Mouse (Mus musculus): ENCODE measurements around the gene Mixl1. TPM values are rescaled to one million over a fixed set of nuclear protein-coding genes. Genes with fewer than 3 reads are reported as not detected.

The Mixl1 gene
- not detected for total RNA-seq (2023)

DNA sequence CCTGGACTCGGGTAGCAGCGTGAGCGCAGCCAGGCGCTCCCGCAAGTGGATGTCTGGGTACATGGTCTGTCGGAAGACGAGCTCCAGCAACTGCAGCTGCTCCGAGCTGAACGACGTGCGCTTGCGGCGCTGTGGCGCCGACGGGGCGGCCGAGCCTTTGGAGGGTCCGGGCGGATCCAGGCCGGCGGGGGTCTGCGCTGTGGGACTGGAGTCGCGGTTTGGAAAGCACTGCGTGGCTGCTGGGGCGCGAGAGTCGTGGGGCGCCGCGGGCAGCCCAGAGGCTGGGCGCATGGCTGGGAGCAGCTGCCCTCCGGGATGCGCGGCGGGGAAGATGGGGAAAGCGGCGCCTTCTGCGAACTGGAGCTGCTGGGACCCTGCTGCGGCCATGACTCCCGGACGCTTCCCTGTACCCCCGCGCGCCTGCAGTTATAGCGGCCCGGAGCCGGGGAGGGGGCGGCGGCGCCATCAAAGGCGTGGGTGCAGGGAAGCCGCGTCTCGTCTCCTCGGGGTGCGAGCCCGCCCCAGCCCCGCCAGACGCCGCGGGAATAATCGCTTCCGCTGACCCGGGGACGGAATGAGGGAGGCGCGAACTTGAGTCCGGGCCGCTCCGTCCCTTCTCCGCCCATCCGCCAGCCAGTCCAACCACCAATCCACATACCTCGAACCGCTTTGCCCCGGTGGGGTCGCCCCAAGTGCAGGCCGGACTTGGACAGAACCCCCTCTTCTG, at the start of gene Mixl1:
Gene Mixl1, minus strand, starts transcription at position 409 of the 727 bp plus-strand sequence.

DNA sequence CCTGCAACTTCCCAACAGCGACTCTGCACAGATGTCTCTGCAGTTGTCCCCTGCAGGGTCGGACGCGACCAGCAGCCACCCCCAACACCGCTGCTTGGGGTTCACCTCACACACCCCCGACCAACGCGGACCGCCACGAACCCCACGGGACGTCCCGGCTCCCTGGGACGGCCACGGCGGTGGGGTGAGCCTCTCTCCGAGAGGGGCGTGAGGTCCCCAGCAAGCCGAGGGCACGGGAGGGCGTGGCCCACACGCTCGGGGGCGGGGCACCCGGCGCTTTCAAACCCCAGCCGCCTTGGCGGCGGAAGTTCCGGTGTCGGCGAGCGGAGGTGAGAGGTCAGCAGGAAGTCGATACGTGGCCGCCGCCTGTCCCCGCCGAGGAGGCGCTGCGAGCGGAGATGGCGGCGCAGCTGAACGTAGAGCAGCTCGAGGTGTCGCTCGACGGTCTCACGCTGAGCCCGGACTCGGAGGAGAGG, 28.9 kb upstream of the Mixl1 start, which contains the start of gene Acbd3:
Gene Acbd3, plus strand, starts transcription at position 340 of the 476 bp plus-strand sequence.

Other genes starting within 250 kb of the Mixl1 start
- 1 to 10 TPM in 1 of 2 experiments, under 1 TPM in 1; 0.85 to 1.3 TPM for gene Stum, start 213.5 kb downstream of the Mixl1 start, total RNA-seq (2023)
- 10 to 100 TPM; 86.1 to 89.9 TPM for gene Parp1, start 128.1 kb downstream of the Mixl1 start, total RNA-seq (2023)
- 10 to 100 TPM in 1 of 2 experiments, 1 to 10 TPM in 1; 8.7 to 10.6 TPM for gene Lin9, start 55.9 kb downstream of the Mixl1 start, total RNA-seq (2023)
- 10 to 100 TPM; 40.8 to 42.4 TPM for gene Acbd3, start 29.0 kb upstream of the Mixl1 start, total RNA-seq (2023)
- 1,000 to 10,000 TPM; 1,677 to 1,772 TPM for gene H3f3a, start 116.9 kb upstream of the Mixl1 start, total RNA-seq (2023)
- 10 to 100 TPM; 60.1 to 61.2 TPM for gene Sde2, start 154.1 kb upstream of the Mixl1 start, total RNA-seq (2023)
- not detected for gene Lefty2, start 196.1 kb upstream of the Mixl1 start, total RNA-seq (2023)
- 10 to 100 TPM; 17.2 to 18.5 TPM for gene Pycr2, start 207.3 kb upstream of the Mixl1 start, total RNA-seq (2023)
- gene Lefty1, start 238.0 kb upstream of the Mixl1 start, total RNA-seq (2023) = 1 to 10 TPM in 1 of 2 experiments, under 1 TPM in 1; 0.79 to 1.1 TPM
- gene Tmem63a, start 245.3 kb upstream of the Mixl1 start, total RNA-seq (2023) = 10 to 100 TPM; 35.2 to 39.9 TPM

Measured in monocyte, adult 59 days (primary cell).